Mouse (Mus musculus) embryonic fibroblast, embryonic 13.5 days (primary cell): ENCODE results near the gene Plb1.

Experiments
- CTCF ChIP-seq: IDR thresholded peaks from 2 replicates; pipeline ENCODE4 v1.5.1; 2011; ENCODE audit warnings: mild to moderate bottlenecking, control low read depth, low read length, moderate library complexity, borderline replicate concordance; ENCODE audit not compliant: insufficient read depth
- POLR2A ChIP-seq: IDR thresholded peaks from 2 replicates; pipeline ENCODE4 v1.6.1; 2011; ENCODE audit warnings: low read depth, mild to moderate bottlenecking, control low read depth, low read length, moderate library complexity

- TF ChIP-seq CTCF (no peak), POLR2A (no peak)
Observed at GRCm38 (mm10) chr5:32272502-32272901, 40.0 kb downstream of the Plb1 start.
